Mouse (Mus musculus): ENCODE results near the gene Gpr34.

DNA sequence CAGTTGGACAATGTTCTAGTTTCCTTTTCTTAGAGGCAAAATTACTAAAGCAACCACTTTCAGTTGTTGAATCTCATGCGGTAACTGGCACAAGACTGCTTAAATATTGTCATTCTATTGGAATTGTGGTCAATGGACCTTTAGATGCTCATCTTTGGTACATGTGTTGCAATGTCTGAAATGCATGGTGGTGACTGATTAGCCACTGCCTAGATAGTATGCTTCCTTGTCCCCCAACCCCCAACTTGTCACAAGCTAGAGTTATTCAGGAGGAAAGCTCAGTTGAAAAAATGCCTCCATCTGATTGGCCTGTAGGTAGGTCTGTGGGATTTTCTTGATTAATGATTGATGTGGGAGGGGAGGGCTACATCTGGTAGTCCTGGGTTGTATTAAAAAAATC lies 14.6 kb upstream of the Gpr34 start:
- TF ChIP-seq CTCF (IDR thresholded peaks at IDR 0.05; ENCODE audit: low read depth, low read length) (no peak), GATA1 (IDR thresholded peaks at IDR 0.05; ENCODE audit: borderline replicate concordance, low read length) (no peak), TAL1 (conservative IDR thresholded peaks at IDR 0.05; ENCODE audit: low read depth, low read length) (no peak), POLR2AphosphoS5 (IDR thresholded peaks at IDR 0.05; ENCODE audit: insufficient replicate concordance, low read depth, low read length) (no peak)

All from G1E (cell line).